Mouse (Mus musculus): ENCODE results near the gene Sp2.

The Sp2 gene

DNA sequence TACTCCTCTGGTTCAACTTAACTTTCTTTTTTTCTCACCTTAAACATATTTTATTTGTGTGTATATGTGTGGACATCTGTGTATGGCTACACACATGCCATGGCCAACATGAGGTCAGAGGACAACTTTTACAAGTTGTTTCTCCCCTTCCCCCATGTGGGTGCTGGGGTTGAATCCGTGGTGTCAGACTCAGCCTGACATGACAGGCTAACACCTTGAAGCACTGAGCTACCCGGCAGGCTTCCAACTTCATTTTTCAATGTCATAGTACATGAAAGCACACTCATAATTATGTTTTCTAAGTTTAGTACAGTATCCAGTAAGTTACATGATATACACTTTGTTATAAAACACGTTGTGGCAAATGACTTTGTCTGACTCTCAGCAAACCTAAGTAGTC lies 12.4 kb downstream of the Sp2 start:
- no peak for DNase-seq (ENCODE audit: low spot score in 2 of 2)

DNA sequence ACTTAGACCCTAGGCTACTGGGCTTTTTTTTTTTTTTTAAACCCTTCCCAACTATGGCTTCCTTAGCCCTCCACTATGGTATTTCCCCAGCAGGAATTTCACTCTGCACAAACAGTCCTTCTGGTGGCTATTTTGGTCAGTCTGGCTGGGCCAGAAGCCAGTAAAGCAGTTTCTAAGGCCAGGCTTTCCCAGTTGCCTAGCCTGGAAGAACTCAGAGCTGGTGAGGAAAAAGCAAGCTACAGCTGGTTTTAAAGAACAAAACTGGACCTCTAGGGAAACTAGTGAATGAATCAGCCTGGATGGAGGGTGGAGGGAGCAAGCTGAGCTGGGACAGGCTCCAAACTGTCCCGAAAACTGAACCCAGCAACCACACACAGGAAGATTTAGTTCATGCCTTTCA lies 13.0 kb downstream of the Sp2 start:
- DNase-seq (ENCODE audit: low spot score in 2 of 2) = no peak

DNA sequence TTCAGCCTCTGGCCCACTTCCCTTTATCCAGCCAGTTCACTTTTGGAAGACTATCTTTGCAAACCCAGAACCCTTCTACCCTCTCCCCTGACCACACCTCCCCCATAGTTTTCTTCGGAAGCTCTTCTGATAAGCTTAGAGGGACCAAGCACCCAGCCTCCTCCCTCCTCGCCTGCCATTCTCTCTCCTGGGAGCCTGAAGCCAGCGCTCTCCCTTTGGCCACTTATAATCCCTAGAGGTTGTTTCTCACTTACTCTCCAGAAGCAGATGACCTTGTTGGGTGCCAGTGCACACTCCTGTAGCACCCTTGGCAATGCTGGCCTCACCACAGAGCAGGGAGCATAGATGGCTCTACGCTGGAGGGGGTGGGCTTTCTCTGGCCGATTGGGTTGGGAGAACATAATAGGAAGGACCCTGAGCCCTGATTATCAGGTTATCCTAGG lies 13.5 kb downstream of the Sp2 start:
- DNase-seq (ENCODE audit: low spot score in 2 of 2) = no peak

DNA sequence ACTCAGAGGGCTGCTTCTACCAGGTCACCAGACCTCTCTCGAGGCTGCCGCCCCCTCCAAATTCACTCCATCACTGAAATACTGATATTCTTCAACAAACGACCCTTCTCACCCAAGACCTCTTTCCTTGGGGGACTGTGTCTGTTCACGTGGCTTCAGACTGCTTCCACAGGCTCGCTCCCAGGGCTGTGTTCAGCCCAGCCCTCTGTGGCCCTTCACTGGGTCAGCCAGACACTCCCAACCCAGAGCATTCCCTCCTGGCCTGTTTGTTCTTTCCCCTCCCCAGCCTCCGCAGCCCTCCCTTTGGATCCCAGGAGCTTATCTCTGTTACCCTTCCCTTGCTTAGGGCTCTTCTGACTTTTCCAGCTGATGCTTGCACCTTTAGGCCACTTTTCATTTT lies 14.3 kb downstream of the Sp2 start:
- DNase-seq (ENCODE audit: low spot score in 2 of 2) = no peak

DNA sequence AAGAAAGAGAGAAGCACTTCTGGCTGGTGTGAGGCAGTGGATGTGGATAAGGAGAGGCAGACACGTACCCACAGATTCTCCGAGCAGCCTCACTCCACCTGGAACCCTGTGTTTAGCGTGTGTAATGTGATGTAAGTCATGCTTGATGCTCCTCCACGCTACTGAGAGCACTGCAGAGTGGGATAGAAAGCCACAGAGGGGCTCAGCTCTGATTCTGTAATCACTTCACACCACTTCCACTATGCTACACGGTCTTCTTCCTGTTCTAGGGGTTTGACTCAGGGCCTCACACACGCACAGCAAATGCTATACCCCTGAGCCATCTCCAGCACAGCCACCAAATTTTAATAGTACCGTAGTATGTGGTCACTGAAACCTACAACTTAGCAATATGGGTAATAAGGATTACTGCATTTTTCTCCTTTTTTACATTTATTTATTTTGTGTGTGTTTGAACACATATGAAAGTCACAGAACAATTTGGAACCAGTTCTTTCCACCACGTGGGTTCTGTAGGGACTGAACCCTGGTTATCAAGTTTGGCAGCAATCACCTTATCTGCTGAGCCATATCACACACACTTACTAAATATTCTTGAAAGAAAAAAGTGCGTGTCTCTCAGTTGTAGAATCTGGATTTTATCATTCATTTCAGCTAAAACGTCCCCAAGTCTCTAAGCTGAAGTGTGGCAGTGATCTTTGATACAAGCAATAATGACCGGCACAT lies 15.1 kb downstream of the Sp2 start:
- no peak for DNase-seq (ENCODE audit: low spot score in 2 of 2)

DNA sequence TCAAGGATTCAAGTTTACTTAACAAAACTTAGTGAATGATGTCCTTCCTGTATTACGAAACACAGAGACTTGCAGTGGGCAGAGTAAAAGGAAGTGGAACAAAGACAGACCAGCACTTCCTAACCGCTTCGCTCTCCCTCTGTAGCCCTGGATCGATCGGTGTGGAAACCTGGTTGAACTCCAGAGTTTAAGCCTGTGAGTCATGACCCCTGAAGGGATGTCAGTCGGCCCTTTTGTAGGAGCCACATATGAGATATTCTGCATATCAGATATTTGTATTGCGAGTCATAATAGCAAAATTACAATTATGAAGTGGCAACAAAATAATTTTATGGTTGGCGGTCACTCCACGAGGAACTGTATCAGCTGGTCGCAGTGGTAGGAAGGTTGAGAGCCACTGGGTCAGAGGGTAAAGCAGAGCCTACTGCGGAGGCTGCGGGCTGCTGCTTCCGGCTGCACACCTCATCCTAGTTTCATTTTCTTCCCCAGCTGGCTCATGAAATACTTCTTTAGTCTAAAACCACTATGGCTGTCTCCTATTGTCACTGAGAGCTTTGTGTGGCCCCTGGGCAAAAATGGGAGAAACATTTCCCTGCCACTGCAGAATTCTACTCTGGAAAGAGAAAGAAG lies 15.7 kb downstream of the Sp2 start:
- no peak for DNase-seq (ENCODE audit: low spot score in 2 of 2)

DNA sequence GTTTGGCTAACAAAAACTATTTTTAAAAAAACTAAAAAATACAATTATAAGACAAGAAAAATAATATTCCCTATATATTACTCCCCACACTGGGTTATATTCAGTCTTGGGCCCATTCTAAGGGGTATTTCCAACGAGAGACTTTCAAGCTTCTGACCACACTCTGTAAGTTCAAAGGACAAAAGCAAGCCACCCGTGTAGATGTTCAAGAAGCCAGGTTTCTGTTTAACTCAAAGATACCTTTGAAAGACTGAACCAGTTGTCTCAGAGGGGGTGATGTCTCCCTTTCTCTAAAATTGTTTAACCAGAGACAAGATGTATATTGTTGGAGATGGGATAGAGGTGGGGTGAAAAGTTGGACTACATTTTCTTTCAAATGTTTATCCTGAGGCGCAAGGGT lies 16.6 kb downstream of the Sp2 start:
- DNase-seq (ENCODE audit: low spot score in 2 of 2) = no peak

DNA sequence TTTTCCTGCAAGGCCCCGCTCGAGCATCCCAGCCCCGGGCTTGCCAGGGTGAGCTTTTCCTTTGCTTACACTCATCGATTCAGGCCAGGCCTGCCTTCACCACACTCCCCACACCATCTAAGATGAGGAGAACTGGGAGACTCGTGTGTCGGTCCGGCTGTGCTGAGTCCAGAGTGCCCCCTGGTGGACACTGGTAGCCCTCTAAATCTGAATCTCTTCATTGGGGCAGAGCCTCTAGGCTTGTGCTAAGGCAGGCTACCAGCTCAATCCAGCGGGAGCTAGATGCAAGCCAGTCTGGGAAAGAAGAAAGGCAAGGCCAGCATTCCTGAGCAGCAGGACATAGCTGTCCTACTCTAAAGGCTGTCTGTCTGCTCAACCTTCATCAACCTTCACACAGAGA lies 19.2 kb downstream of the Sp2 start:
- peak; percentile 78 to 88 for DNase-seq (ENCODE audit: low spot score in 2 of 2)

DNA sequence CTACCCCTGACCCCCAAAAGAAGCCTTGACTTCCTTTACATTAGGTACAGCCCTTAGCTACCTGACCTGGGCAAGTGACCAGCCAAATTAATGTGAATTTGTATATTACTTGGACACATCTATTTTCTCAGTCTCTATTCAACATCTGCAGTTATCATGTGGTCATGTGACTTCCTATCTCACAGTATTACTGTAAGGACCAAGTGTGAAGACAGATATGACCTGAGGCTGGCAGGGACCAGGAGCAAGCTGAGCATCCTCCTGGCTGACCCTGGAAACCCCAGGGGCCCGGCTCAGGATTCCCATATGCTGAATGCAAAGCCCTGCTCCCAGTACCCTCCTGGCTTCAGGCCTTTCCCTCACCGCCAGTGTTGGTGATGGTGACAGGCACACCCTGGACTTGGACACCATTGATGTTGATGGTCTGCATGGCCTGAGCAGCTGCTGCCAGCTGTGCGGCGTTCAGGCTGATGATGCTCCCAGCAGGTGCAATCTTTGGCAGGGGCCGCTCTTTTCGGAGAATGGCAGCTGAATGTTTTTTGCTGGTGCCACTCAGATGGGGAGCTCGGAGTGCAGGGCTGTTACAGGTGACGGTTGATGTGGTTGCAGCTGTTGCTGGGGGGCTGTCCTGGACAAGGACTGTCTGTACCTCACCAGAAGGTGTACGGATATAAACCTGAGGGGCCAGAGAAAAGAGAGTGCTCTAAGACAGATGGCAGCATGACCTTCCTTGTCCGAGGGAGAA lies 25.5 kb downstream of the Sp2 start:
- no peak for DNase-seq (ENCODE audit: low spot score in 2 of 2)

DNA sequence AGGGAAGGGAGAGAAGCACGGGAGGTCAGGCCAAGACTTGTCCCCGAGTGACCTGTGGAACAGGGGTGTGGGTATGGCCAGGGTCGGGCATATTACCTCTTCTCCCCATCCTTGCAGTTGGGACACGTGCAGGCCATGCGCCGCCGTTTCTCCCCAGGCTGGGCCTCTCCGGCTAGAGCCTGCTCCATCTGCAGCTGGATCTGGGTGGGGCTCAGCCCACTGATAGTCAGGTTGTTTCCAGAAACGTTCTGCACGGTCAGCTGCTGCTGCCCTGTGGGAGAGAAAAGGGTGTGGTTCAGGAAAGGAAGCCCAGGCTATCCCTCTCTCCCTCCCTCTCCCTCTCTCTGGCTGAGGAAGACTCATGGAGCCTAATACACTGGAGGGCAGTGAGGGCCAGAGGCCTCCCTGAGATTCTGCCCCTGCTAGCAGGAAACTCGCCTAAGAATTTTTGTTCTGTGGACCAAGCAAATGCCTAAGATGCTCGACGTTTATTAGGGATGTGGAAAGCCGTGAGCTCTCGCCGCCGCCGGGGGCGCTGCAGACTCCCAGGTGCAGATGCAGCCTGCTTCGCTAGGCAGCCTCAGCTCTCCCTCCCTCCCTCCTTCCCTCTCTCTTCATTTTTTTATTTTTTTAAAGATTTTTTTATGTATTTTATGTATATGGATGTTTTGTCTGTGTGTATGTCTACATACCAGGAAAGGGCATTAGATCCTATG lies 26.6 kb downstream of the Sp2 start:
- no peak for DNase-seq (ENCODE audit: low spot score in 2 of 2)

DNA sequence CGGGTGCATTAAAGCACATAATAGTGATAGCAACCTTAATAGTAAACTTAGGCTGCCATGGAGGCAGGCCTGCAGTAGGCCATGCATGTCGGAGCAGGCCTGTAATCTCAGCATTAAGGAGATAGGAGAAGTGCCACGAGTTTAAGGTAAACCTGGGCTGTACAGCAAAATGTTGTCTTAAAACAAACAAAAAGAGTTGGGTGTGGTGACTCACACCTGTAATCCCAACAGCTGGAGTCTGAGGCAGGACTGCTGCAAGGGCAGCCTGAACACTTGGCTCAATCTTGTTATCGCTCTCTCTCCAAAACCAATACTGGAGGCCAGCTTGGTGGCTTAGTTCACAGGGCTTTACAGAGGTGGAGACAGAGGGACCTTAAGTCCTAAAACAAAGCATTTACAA lies 27.7 kb downstream of the Sp2 start:
- no peak for DNase-seq (ENCODE audit: low spot score in 2 of 2)

DNA sequence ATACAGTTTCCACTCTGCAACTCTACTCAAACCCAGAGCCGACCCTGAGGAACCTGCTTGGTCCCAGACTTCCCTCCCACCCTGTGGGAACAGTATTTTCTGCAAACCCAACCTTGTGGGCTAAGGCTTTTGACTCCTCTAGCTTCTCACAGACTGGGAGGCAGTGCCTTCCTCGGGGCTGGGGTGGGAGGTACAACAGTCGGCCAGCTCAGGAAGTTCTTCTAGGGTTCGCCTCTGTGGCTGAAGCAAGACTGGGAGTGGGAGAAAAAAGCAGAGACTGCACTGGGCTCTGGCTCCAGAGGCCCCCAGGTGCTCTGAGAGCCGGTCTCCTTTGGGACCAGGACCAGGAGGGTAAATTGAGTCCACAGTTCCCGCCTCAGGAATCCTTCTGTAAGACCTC lies 29.9 kb downstream of the Sp2 start:
- no peak for DNase-seq (ENCODE audit: low spot score in 2 of 2)

DNA sequence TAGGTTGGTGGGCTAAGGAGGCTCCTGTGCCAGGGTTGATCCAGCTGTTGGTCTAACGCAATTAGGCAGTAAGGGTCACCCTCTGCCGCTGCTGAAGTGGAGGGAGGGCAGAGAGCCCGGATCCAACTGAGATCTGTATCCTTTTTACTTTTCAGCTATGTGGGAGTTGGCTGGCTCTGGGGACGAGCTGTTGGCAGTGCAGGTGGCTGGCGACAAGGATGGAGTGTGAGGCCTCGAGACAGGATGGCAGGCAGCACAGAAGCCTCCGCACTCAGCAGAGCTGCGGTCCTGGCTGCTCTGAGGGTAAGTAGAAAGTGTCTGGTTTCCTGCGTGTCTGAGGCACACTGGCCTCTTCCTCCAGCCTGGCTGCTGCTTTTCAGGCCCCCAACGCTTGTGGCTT lies 30.3 kb downstream of the Sp2 start:
- no peak for DNase-seq (ENCODE audit: low spot score in 2 of 2)

DNA sequence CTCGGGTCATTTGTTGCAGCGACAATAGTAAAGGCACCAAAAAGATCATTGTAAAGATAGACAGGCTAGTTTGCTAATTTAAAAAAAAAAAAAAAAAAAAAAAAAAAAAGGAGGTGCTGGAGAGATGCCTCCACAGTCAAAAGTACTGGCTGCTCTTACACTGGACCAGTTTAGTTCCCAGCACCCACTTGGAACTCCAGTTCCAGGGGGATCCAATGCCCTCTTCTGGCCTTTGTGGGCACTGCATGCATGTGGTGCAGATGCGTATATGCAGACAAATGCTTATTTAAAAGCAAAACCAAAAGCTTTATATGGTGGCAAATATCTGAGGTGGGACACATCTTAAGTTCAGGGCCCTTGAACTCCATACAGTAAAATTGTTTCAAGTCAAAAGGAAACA lies 32.0 kb downstream of the Sp2 start:
- no peak for DNase-seq (ENCODE audit: low spot score in 2 of 2)

DNA sequence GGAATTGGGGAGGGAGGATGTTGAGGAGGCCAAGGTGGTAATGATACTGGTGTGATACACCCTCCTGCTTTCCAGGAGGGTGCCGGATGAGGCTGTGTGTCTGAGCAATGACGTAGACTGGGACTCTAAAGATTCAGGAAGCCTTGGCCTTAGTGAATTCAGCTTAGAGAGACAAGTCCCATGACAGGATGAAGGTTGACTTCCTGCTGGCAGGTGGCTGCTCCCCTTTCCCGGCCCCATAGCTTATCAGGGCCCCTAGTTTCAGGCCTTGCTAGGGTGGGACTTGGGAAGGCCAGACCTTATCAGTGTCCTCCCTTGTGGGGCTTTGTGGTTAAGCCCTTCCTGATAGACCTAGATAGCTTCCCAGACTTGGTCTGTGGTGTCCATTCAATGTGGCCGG lies 34.9 kb downstream of the Sp2 start:
- DNase-seq (ENCODE audit: low spot score in 2 of 2) = peak in 1 of 2 experiments; percentile 35

DNA sequence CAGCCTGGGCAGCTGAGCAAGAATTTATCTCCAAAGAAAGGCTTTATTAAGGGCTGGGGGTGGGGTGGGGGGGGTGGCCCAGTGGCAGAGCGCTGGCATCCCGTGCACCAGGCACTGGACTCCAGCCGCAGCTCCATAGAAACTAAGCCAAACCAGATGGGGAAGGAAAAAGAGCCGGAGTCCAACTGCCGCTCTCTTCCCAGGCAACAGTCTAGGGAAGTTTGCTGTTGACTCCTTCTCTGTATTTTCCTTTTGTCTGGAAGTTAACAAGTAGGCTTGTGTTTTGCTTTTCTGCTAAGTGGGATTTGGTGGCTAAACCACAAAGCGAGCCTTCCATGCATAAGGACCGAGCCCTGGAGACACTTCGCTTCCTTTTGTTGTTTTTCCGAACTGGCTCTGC lies 36.3 kb downstream of the Sp2 start:
- no peak for DNase-seq (ENCODE audit: low spot score in 2 of 2)

DNA sequence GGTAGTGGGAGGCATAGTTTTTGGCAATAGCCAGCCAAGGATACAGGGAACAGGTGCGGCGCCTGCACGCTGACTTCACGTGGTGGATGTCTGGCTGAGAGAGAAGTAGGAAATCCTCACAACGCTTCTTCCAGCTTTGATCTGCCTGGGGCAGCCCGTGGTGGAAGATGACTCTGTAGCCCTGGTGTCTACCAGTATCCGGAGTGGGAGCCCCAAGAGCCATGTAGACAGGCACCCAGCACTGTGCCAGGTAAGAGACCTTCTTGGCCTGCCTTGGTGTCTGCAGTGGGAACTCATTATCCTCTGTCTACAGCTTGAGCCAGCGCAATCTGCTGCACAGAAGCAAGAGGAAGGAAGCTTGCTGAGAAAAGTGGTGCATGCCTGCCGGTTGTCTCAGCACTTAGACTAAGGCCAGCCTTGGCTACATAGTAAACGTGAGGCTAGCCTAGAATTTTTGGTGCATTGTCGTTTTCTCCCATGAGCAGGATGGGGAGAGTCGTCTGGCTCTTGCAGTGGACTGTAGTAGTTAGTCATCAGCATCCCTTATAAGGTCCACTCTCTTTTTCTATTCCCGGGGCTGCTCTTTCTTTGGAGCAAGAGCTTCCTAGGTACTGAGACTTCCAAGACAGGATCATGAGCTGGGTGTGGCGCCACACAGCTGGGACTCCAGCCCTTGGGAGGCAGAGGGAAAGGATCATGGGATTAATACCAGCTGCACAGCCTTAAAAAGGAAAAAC lies 37.7 kb downstream of the Sp2 start:
- no peak for DNase-seq (ENCODE audit: low spot score in 2 of 2)

DNA sequence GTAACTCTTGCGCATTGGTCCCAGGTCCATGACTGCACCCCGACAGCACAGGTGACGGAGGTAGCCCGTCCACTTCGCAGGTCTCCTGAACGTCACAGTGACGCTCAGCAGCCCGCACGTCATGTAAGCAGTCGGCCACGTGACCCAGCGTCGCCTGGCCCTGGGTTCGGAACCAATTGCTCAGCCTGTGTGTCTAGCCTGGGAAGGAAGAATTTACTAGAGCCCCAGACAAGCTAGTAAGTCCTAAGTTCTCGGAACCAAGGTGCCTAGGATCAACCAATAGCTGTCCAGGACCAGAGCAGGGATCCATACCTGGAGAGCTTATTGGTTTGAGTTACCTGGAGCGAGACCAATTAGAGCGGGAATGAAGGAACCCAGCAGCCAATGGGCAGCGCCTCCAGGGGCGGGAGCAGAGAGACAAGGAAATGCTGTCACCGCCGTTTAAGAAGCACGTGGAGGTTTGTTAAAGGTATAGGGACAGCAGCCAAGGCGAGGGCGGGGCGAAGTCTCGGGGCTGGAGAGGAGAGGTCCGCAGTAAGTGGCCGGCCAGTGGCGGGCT lies 38.9 kb downstream of the Sp2 start, which contains the start of gene Pnpo:
Gene Pnpo (minus strand): TSS at position 241 of the 559 bp plus-strand sequence.
- DNase-seq (ENCODE audit: low spot score in 2 of 2) = peak; percentile 81 to 84

DNA sequence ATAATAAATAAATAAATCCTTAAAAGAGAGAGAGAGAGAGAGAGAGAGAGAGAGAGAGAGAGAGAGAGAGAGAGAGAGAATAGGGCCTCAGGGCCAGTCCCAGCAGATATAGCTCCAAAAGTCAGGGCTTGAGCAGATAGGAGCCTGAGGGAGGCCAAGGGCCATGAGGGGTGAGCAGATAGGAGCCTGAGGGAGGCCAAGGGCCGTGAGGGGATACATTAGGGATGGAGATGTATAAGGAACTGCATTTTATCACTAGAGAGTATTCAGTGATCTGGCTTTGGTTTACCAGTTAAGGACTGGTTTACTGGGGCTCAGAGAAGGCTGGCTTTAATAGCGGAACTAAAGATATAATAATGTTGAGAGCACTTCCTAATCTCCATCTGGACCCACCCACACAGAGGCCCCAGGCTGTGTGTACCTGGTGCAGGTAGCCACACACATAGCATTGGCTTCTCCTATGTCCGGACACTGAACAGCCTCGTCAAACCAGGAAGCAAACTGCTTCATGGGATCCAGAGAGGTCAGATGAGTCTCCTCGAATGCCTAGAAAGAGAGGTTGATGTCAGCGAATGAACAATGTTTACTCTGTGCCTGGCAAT lies 40.7 kb downstream of the Sp2 start:
- DNase-seq (ENCODE audit: low spot score in 2 of 2) = no peak

DNA sequence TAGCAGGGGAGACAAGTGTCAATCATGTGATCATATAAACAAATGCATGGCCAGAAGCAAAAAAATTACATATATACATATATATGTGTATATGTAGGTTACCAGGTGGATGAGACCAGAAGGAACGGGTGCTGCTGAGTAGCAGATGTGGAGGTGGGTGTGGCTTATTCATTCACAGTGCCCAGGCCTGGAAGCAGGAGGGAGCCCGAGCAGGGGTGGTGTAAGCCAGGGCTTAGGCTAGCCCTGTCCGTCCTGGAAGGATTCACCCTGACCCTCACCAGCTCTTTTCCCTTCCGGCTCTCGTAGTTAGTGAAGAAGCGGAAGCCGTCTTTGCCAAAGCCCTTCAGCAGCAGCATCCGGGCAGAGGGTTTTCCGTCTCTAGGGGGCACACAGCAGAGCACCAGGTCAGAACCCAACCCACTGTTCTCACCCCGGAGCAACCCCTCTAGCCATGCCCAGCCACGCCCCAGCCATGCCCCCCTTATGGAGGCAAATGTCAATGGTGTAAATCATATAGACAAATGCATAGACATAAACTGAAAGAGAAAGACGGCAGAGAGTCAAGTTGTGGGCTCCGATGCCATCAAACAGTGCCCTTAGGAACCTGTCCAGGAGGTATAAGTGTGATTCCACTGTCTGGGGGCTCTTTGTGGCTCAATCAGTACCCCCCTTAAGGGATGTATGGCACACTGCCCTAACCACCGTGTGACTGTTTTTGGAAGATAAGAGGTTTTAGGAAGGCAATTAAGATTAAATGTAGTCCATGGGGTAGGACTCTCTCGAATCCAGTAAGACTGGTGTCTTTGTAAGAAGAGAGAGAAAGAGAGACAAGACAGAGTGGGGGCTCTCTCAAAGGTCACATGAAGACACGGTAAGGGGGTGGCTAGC lies 41.9 kb downstream of the Sp2 start:
- peak in 1 of 2 experiments; percentile 51 for DNase-seq (ENCODE audit: low spot score in 2 of 2)

Data from spleen, postnatal 14 days (tissue).